ENCODE assay signal across 15 mouse cellular contexts in genomic region chr8:112009558-112009957, GRCm38 (mm10). TPM values are rescaled to one million over a fixed set of nuclear protein-coding genes. Genes with fewer than 3 reads are reported as not detected.
DNase-seq lines count a peak whose midpoint lies in the region; ATAC-seq and TF ChIP-seq lines count a peak whose summit lies in the region.
"Had no signal": no experiment of that assay in that cellular context is flagged by ENCODE, and none has a peak within 500 bp of the region (broad histone marks: within the 10 kb centered on the region; RNA-seq: fewer than 3 reads in every experiment).

No protein-coding gene starts in this region.

- peaks cover 31% of the 10 kb centered on the region for H3K36me3 ChIP-seq in forebrain, embryonic 13.5 days (ENCODE audit: poor library complexity, severe bottlenecking)
- H3K36me3 ChIP-seq in forebrain, postnatal 0 days (ENCODE audit: insufficient read depth) = peaks cover 15% of the 10 kb centered on the region
- H3K36me3 ChIP-seq in midbrain, embryonic 10.5 days = peaks cover 38% of the 10 kb centered on the region
- peaks cover 4% of the 10 kb centered on the region for H3K36me3 ChIP-seq in midbrain, embryonic 16.5 days (ENCODE audit: control insufficient read depth, insufficient read depth, low read length)
- peaks cover 25% of the 10 kb centered on the region for H3K36me3 ChIP-seq in liver, embryonic 15.5 days (replicated peaks)

- peak overlapping the region; percentile 96 for H3K4me2 ChIP-seq in forebrain, embryonic 13.5 days
- no peak overlapping the region; the same call in 1 of the 2 replicates for H3K4me2 ChIP-seq in forebrain, postnatal 0 days (ENCODE audit: low read depth)
- H3K4me2 ChIP-seq in midbrain, embryonic 16.5 days (ENCODE audit: low read length) = no peak overlapping the region
- peak overlapping the region; percentile 98 for H3K4me2 ChIP-seq in liver, embryonic 15.5 days

- no peak for TF ChIP-seq CTCF in forebrain, postnatal 0 days (IDR thresholded peaks at IDR 0.05; ENCODE audit: low read depth)

- no peaks in the 10 kb centered on the region for H3K9me3 ChIP-seq in forebrain, embryonic 13.5 days (replicated peaks)
- H3K9me3 ChIP-seq in forebrain, postnatal 0 days (ENCODE audit: low read length) = no peaks in the 10 kb centered on the region
- no peaks in the 10 kb centered on the region for H3K9me3 ChIP-seq in midbrain, embryonic 10.5 days (replicated peaks)
- no peaks in the 10 kb centered on the region for H3K9me3 ChIP-seq in midbrain, embryonic 16.5 days (replicated peaks; ENCODE audit: control insufficient read depth, low read length, poor library complexity, severe bottlenecking)
- H3K9me3 ChIP-seq in liver, embryonic 15.5 days (replicated peaks) = no peaks in the 10 kb centered on the region

- ATAC-seq in forebrain, embryonic 13.5 days = no peak
- ATAC-seq in forebrain, postnatal 0 days = no peak
- ATAC-seq in midbrain, embryonic 16.5 days = no peak
- no peak for ATAC-seq in liver, embryonic 15.5 days (ENCODE audit: insufficient read depth)

- no peak overlapping the region; the same call in 1 of the 2 replicates for H3K4me3 ChIP-seq in forebrain, embryonic 13.5 days
- no peak overlapping the region for H3K4me3 ChIP-seq in forebrain, postnatal 0 days (ENCODE audit: low read depth, low read length)
- peak overlapping the region; percentile 97; the same call in 1 of the 2 replicates for H3K4me3 ChIP-seq in midbrain, embryonic 10.5 days
- no peak overlapping the region for H3K4me3 ChIP-seq in midbrain, embryonic 16.5 days (ENCODE audit: low read depth, low read length)
- 0 out of 2 replicates have a peak overlapping the region, but pooled peaks have one; percentile 94 for H3K4me3 ChIP-seq in liver, embryonic 15.5 days (replicated peaks)

- no peaks in the 10 kb centered on the region for H3K27me3 ChIP-seq in forebrain, embryonic 13.5 days
- no peaks in the 10 kb centered on the region for H3K27me3 ChIP-seq in forebrain, postnatal 0 days (ENCODE audit: insufficient read depth, low read length)
- H3K27me3 ChIP-seq in midbrain, embryonic 10.5 days (ENCODE audit: low read depth, poor library complexity, severe bottlenecking) = no peaks in the 10 kb centered on the region
- H3K27me3 ChIP-seq in midbrain, embryonic 16.5 days (ENCODE audit: control insufficient read depth, insufficient read depth, low read depth, low read length) = no peaks in the 10 kb centered on the region
- no peaks in the 10 kb centered on the region for H3K27me3 ChIP-seq in liver, embryonic 15.5 days

- H3K9ac ChIP-seq in forebrain, embryonic 13.5 days = no peak overlapping the region
- no peak overlapping the region for H3K9ac ChIP-seq in forebrain, postnatal 0 days
- H3K9ac ChIP-seq in midbrain, embryonic 16.5 days (ENCODE audit: low read depth, low read length) = no peak overlapping the region
- no peak overlapping the region for H3K9ac ChIP-seq in liver, embryonic 15.5 days

- 95% methylated on average over 7 of the region's 7 CpGs for WGBS in forebrain, embryonic 13.5 days
- whole genome bisulfite sequencing in forebrain, postnatal 0 days = 96% methylated on average over 7 of the region's 7 CpGs
- 95% methylated on average over 7 of the region's 7 CpGs for WGBS in midbrain, embryonic 10.5 days
- 96% methylated on average over 7 of the region's 7 CpGs for WGBS in midbrain, embryonic 16.5 days
- WGBS in liver, embryonic 15.5 days (ENCODE audit: insufficient replicate concordance) = 67% methylated on average over 7 of the region's 7 CpGs

- H3K4me1 ChIP-seq in forebrain, embryonic 13.5 days = peaks cover 26% of the 10 kb centered on the region
- peaks cover 14% of the 10 kb centered on the region for H3K4me1 ChIP-seq in forebrain, postnatal 0 days (ENCODE audit: insufficient read depth)
- H3K4me1 ChIP-seq in midbrain, embryonic 10.5 days = peaks cover 29% of the 10 kb centered on the region
- H3K4me1 ChIP-seq in midbrain, embryonic 16.5 days (ENCODE audit: control insufficient read depth, insufficient read depth, low read length) = peaks cover 21% of the 10 kb centered on the region
- H3K4me1 ChIP-seq in liver, embryonic 15.5 days (replicated peaks) = peaks cover 44% of the 10 kb centered on the region

- no peak for DNase-seq in forebrain, postnatal 0 days
- DNase-seq in midbrain, embryonic 10.5 days (ENCODE audit: low spot score) = no peak
- peak; percentile 25 for DNase-seq in c-Kit-positive CD71-positive TER-119-positive erythroid progenitor cells, embryonic 14.5 days (ENCODE audit: low spot score)
- no peak for DNase-seq in heart, postnatal 4 days
- DNase-seq in right cerebral cortex, postnatal 36 days (ENCODE audit: low spot score in 2 of 2) = no peak
- DNase-seq: adrenal gland, postnatal 10 days; B cell, adult 2 months; gastrocnemius, adult 2 months; heart, postnatal 36 days; kidney, adult 2 months; lung, adult 2 months; thymus, postnatal 14 days had no signal

- no peak overlapping the region for H3K27ac ChIP-seq in forebrain, embryonic 13.5 days
- H3K27ac ChIP-seq in forebrain, postnatal 0 days (ENCODE audit: low read depth, low read length) = no peak overlapping the region
- H3K27ac ChIP-seq in midbrain, embryonic 10.5 days (replicated peaks) = no peak overlapping the region
- H3K27ac ChIP-seq in midbrain, embryonic 16.5 days (ENCODE audit: low read length) = no peak overlapping the region
- H3K27ac ChIP-seq in liver, embryonic 15.5 days (replicated peaks) = no peak overlapping the region

RNA-seq across cellular contexts. Expression of gene Kars, which starts 1.6 kb away (rescaled TPM):
- 192 and 198 TPM in 2 replicates for polyA plus RNA-seq in forebrain, embryonic 13.5 days (2015; fragmentation: Nextera tagmentation; extraction: Ambion mirVana)
- total RNA-seq in forebrain, postnatal 0 days (2014; rRNA removed) = 125 and 136 TPM in 2 replicates
- polyA plus RNA-seq in forebrain, postnatal 0 days (2015; fragmentation: Nextera tagmentation; extraction: Ambion mirVana) = 160 and 165 TPM in 2 replicates
- 245 and 265 TPM in 2 replicates for polyA plus RNA-seq in midbrain, embryonic 10.5 days (2016; fragmentation: Nextera tagmentation; extraction: Ambion mirVana)
- 162 TPM in 2 replicates for polyA plus RNA-seq in midbrain, embryonic 16.5 days (2015; fragmentation: Nextera tagmentation; extraction: Ambion mirVana)
- 75.9 and 78.4 TPM in 2 replicates for polyA plus RNA-seq in liver, embryonic 15.5 days (2015; fragmentation: Nextera tagmentation; extraction: Ambion mirVana)
- total RNA-seq in heart, postnatal 4 days (2021) = 100 to 1,000 TPM; 100 to 105 TPM

RNA-seq across cellular contexts. Expression of gene Terf2ip, which starts 1.6 kb away (rescaled TPM):
- 39.2 and 44.2 TPM in 2 replicates for polyA plus RNA-seq in forebrain, embryonic 13.5 days (2015; fragmentation: Nextera tagmentation; extraction: Ambion mirVana)
- 61.0 and 71.2 TPM in 2 replicates for total RNA-seq in forebrain, postnatal 0 days (2014; rRNA removed)
- polyA plus RNA-seq in forebrain, postnatal 0 days (2015; fragmentation: Nextera tagmentation; extraction: Ambion mirVana) = 31.6 and 61.5 TPM in 2 replicates
- polyA plus RNA-seq in midbrain, embryonic 10.5 days (2016; fragmentation: Nextera tagmentation; extraction: Ambion mirVana) = 29.9 and 32.3 TPM in 2 replicates
- 75.4 and 76.9 TPM in 2 replicates for polyA plus RNA-seq in midbrain, embryonic 16.5 days (2015; fragmentation: Nextera tagmentation; extraction: Ambion mirVana)
- 5.9 and 6.0 TPM in 2 replicates for polyA plus RNA-seq in liver, embryonic 15.5 days (2015; fragmentation: Nextera tagmentation; extraction: Ambion mirVana)
- 10 to 100 TPM; 11.3 to 12.6 TPM for total RNA-seq in heart, postnatal 4 days (2021)

RNA-seq across cellular contexts. Expression of gene Gm6793, which starts 5.3 kb away (rescaled TPM):
- polyA plus RNA-seq in forebrain, embryonic 13.5 days (2015; fragmentation: Nextera tagmentation; extraction: Ambion mirVana) = 0.65 and 0.68 TPM in 2 replicates
- not detected in 2 replicates for total RNA-seq in forebrain, postnatal 0 days (2014; rRNA removed)
- polyA plus RNA-seq in forebrain, postnatal 0 days (2015; fragmentation: Nextera tagmentation; extraction: Ambion mirVana) = 0.16 and 0.35 TPM in 2 replicates
- polyA plus RNA-seq in midbrain, embryonic 10.5 days (2016; fragmentation: Nextera tagmentation; extraction: Ambion mirVana) = 0.26 and 0.76 TPM in 2 replicates
- polyA plus RNA-seq in midbrain, embryonic 16.5 days (2015; fragmentation: Nextera tagmentation; extraction: Ambion mirVana) = 0.59 and 1.2 TPM in 2 replicates
- polyA plus RNA-seq in liver, embryonic 15.5 days (2015; fragmentation: Nextera tagmentation; extraction: Ambion mirVana) = 0.14 and 0.31 TPM in 2 replicates
- under 1 TPM in 1 of 2 experiments, not detected in 1; 0.33 TPM for total RNA-seq in heart, postnatal 4 days (2021)
- total RNA-seq: gastrocnemius, adult 2 months; heart, postnatal 36 days had no signal

RNA-seq across cellular contexts. Expression of gene Adat1, which starts 17.5 kb away (rescaled TPM):
- 10.5 and 12.6 TPM in 2 replicates for polyA plus RNA-seq in forebrain, embryonic 13.5 days (2015; fragmentation: Nextera tagmentation; extraction: Ambion mirVana)
- 4.5 TPM in 2 replicates for total RNA-seq in forebrain, postnatal 0 days (2014; rRNA removed)
- 3.4 and 4.3 TPM in 2 replicates for polyA plus RNA-seq in forebrain, postnatal 0 days (2015; fragmentation: Nextera tagmentation; extraction: Ambion mirVana)
- polyA plus RNA-seq in midbrain, embryonic 10.5 days (2016; fragmentation: Nextera tagmentation; extraction: Ambion mirVana) = 13.1 and 15.9 TPM in 2 replicates
- polyA plus RNA-seq in midbrain, embryonic 16.5 days (2015; fragmentation: Nextera tagmentation; extraction: Ambion mirVana) = 8.0 and 9.2 TPM in 2 replicates
- polyA plus RNA-seq in liver, embryonic 15.5 days (2015; fragmentation: Nextera tagmentation; extraction: Ambion mirVana) = 2.8 and 3.7 TPM in 2 replicates
- total RNA-seq in heart, postnatal 4 days (2021) = 1 to 10 TPM; 1.4 to 1.5 TPM

Comparison
In these comparisons a context has a peak if more than half of its experiments do, and no peak if none do; other contexts are left out.
1. H3K4me2 ChIP-seq: peak in forebrain, embryonic 13.5 days (single experiment) and liver, embryonic 15.5 days (single experiment); none in forebrain, postnatal 0 days (single experiment) and midbrain, embryonic 16.5 days (single experiment).
2. H3K4me3 ChIP-seq: peak in midbrain, embryonic 10.5 days (single experiment) and liver, embryonic 15.5 days (single experiment); none in forebrain, embryonic 13.5 days (single experiment), forebrain, postnatal 0 days (single experiment) and midbrain, embryonic 16.5 days (single experiment).